Mouse (Mus musculus) midbrain, postnatal 0 days (tissue): ENCODE data around the gene Mrps7. TPM values are rescaled to one million over a fixed set of nuclear protein-coding genes. Genes with fewer than 3 reads are reported as not detected.
A peak's percentile ranks its signal among the peaks of the same experiment; 100 is the strongest.

ENCODE experiments used
- ATAC-seq: fragments of 200-750 bp; cut with Nextera tagmentation; 2 replicates; pipeline ENCODE4 v1.8.0; 2017; ENCODE audit warnings: moderate number of reproducible peaks, mild to moderate bottlenecking, moderate TSS enrichment, moderate library complexity; ENCODE audit not compliant: low FRiP score
- DNase-seq: peaks from one replicate; pipeline ENCODE4 v3.0.0-alpha.2; 2015; ENCODE audit warnings: low spot score
- H3K27ac ChIP-seq: fragments of 300-500 bp; sonication (generic); 2 replicates; pipeline ENCODE4 v1.5.1; 2014; ENCODE audit warnings: low read depth, mild to moderate bottlenecking, low read length, mixed read lengths
- H3K27me3 ChIP-seq: fragments of 300-500 bp; sonication (generic); 2 replicates; pipeline ENCODE4 v1.6.1; 2014; ENCODE audit warnings: low read length, control low read depth, mixed read lengths; ENCODE audit not compliant: insufficient read depth
- H3K36me3 ChIP-seq: fragments of 300-500 bp; sonication (generic); 2 replicates; pipeline ENCODE4 v1.6.1; 2014; ENCODE audit warnings: low read length, control low read depth, mixed read lengths; ENCODE audit not compliant: insufficient read depth
- H3K4me1 ChIP-seq: fragments of 300-500 bp; sonication (generic); 2 replicates; pipeline ENCODE4 v1.6.1; 2014; ENCODE audit warnings: mild to moderate bottlenecking, control low read depth, antibody characterized with exemption, low read length, mixed read lengths; ENCODE audit not compliant: insufficient read depth
- H3K4me2 ChIP-seq: fragments of 300-500 bp; sonication (generic); 2 replicates; pipeline ENCODE4 v1.6.1; 2014; ENCODE audit warnings: low read depth, mild to moderate bottlenecking, low read length, mixed read lengths; ENCODE audit not compliant: poor library complexity, severe bottlenecking
- H3K4me3 ChIP-seq: fragments of 300-500 bp; sonication (generic); 2 replicates; pipeline ENCODE4 v1.5.1; 2014; ENCODE audit warnings: low read depth, mild to moderate bottlenecking, low read length, moderate library complexity
- H3K9ac ChIP-seq: fragments of 300-500 bp; sonication (generic); replicated peaks from 2 replicates; pipeline ENCODE4 v1.6.1; 2014; ENCODE audit warnings: mild to moderate bottlenecking, low read length, moderate library complexity, mixed read lengths; ENCODE audit not compliant: poor library complexity, severe bottlenecking
- H3K9me3 ChIP-seq: fragments of 300-500 bp; sonication (generic); 2 replicates; pipeline ENCODE4 v1.6.1; 2016; ENCODE audit warnings: low read length, control low read depth
- CTCF ChIP-seq: IDR thresholded peaks from 2 replicates; pipeline ENCODE4 v1.5.1; 2016; ENCODE audit warnings: antibody characterized with exemption, mild to moderate bottlenecking
- WGBS: fragments of 180-500 bp; shearing (Covaris S2); extraction: QIAGEN DNeasy Blood & Tissue Kit; methylation state at CpG from one replicate; pipeline ENCODE4 v1.1.7; 2014; 5-methylcytosine and 5-hydroxymethylcytosine counted together
- polyA plus RNA-seq: library from polyadenylated mRNA; unstranded; fragments of >200 nt; fragmentation: Nextera tagmentation; extraction: Ambion mirVana; gene quantifications from 2 replicates; pipeline ENCODE4 v1.2.1, GENCODE M21; 2015
- total RNA-seq: library from RNA; depleted of rRNA; stranded (reverse); fragments of >200 nt; gene quantifications from 2 replicates; pipeline ENCODE4 v1.2.3, GENCODE M21; 2014

The Mrps7 gene
- total and polyA plus RNA-seq, 2 experiments from 2014 or later, result 39.6 to 81.8 TPM

GRCm38 (mm10) chr11:115590526-115591075 lies 13.1 kb upstream of the Mrps7 start:
- no peak overlapping the region for H3K27ac ChIP-seq
- H3K9me3 ChIP-seq, result no peaks in the 10 kb centered on the region
- no peaks in the 10 kb centered on the region for H3K27me3 ChIP-seq
- no peak overlapping the region for H3K4me2 ChIP-seq
- no peak for DNase-seq
- no peak overlapping the region for H3K4me3 ChIP-seq
- no peaks in the 10 kb centered on the region for H3K4me1 ChIP-seq
- no peak for ATAC-seq
- WGBS, result 89% methylated on average over 2 of the region's 2 CpGs
- H3K9ac ChIP-seq, result no peak overlapping the region
- peaks cover 78% of the 10 kb centered on the region for H3K36me3 ChIP-seq
- TF ChIP-seq CTCF, result no peak

- no peak overlapping the region for H3K4me3 ChIP-seq
- H3K9ac ChIP-seq, result no peak overlapping the region
- H3K4me1 ChIP-seq, result no peaks in the 10 kb centered on the region
- DNase-seq, result no peak
- no peaks in the 10 kb centered on the region for H3K27me3 ChIP-seq
- H3K4me2 ChIP-seq, result no peak overlapping the region
- peak; percentile 36 for TF ChIP-seq CTCF
- H3K27ac ChIP-seq, result no peak overlapping the region
- peaks cover 46% of the 10 kb centered on the region for H3K36me3 ChIP-seq
- WGBS, result 96% methylated on average over 3 of the region's 3 CpGs
- no peak for ATAC-seq
- no peaks in the 10 kb centered on the region for H3K9me3 ChIP-seq
These were observed 8.5 kb upstream of the Mrps7 start for GRCm38 (mm10) chr11:115595209-115595608.

- Histone ChIP-seq H3K36me3 (peaks cover 21% of the 10 kb centered on the region), H3K4me2 (no peak overlapping the region), H3K4me1 (peaks cover 5% of the 10 kb centered on the region), H3K9ac (no peak overlapping the region), H3K27me3 (no peaks in the 10 kb centered on the region), H3K4me3 (no peak overlapping the region), H3K9me3 (no peaks in the 10 kb centered on the region), H3K27ac (no peak overlapping the region)
- 88% methylated on average over 4 of the region's 4 CpGs for WGBS
- no peak for DNase-seq
- no peak for TF ChIP-seq CTCF
- ATAC-seq, result no peak
These were observed 5.4 kb upstream of the Mrps7 start for GRCm38 (mm10) chr11:115598309-115598708.

- H3K36me3 ChIP-seq, result peaks cover 10% of the 10 kb centered on the region
- no peak for DNase-seq
These were observed 4.0 kb upstream of the Mrps7 start for GRCm38 (mm10) chr11:115599722-115600121.

GRCm38 (mm10) chr11:115600743-115601142 lies 3.0 kb upstream of the Mrps7 start:
- Histone ChIP-seq H3K27me3 (no peaks in the 10 kb centered on the region), H3K27ac (no peak overlapping the region), H3K4me1 (peaks cover 5% of the 10 kb centered on the region), H3K36me3 (peaks cover 10% of the 10 kb centered on the region), H3K9me3 (no peaks in the 10 kb centered on the region), H3K9ac (no peak overlapping the region), H3K4me3 (no peak overlapping the region), H3K4me2 (no peak overlapping the region)
- DNase-seq (no peak), ATAC-seq (no peak)
- whole genome bisulfite sequencing, result 98% methylated on average over 15 of the region's 15 CpGs
- TF ChIP-seq CTCF, result no peak

More at GRCm38 (mm10) chr11:115599722-115600121, 4.0 kb upstream of the Mrps7 start:
- H3K4me2 ChIP-seq, result no peak overlapping the region
- H3K4me1 ChIP-seq, result peaks cover 5% of the 10 kb centered on the region
- H3K9me3 ChIP-seq, result no peaks in the 10 kb centered on the region
- H3K27me3 ChIP-seq, result no peaks in the 10 kb centered on the region
- no peak overlapping the region for H3K9ac ChIP-seq
- no peak for TF ChIP-seq CTCF
- no peak overlapping the region for H3K27ac ChIP-seq
- 93% methylated on average over 7 of the region's 7 CpGs for WGBS
- H3K4me3 ChIP-seq, result no peak overlapping the region
- ATAC-seq, result no peak

GRCm38 (mm10) chr11:115601174-115601573 lies 2.6 kb upstream of the Mrps7 start:
- Histone ChIP-seq H3K9me3 (no peaks in the 10 kb centered on the region), H3K27me3 (no peaks in the 10 kb centered on the region), H3K4me2 (no peak overlapping the region), H3K27ac (no peak overlapping the region), H3K4me3 (no peak overlapping the region), H3K9ac (no peak overlapping the region), H3K4me1 (peaks cover 5% of the 10 kb centered on the region), H3K36me3 (peaks cover 14% of the 10 kb centered on the region)
- no peak for ATAC-seq
- no peak for DNase-seq
- 96% methylated on average over 4 of the region's 4 CpGs for WGBS
- no peak for TF ChIP-seq CTCF
